Mouse (Mus musculus): ENCODE results near the gene Ptgis.
A peak's percentile ranks its signal among the peaks of the same experiment; 100 is the strongest.

Gene Ptgis

GRCm38 (mm10) chr2:167240008-167240964, at the start of gene Ptgis:
TSS of gene Ptgis (minus strand) at chr2:167240604.
- no peak for DNase-seq

- DNase-seq = peak; percentile 2
These were observed 41.1 kb upstream of the Ptgis start for GRCm38 (mm10) chr2:167281461-167281860.

DNA sequence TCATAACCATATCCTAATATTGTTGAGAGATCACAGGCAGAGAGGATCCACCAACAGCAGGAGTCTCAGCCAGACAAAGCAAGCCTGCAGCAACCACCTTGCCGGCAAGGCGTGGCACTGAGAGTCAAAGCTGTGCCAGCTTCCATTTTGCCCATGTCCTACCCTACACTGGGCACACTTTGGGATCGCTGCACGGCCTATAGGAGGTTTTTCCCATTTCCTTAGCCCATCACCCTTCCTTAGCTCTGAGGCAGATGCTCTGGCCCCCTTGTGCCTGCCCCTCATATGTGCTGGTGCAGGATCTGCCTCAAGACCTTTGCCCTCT, 40.5 kb upstream of the Ptgis start:
- DNase-seq = no peak

DNA sequence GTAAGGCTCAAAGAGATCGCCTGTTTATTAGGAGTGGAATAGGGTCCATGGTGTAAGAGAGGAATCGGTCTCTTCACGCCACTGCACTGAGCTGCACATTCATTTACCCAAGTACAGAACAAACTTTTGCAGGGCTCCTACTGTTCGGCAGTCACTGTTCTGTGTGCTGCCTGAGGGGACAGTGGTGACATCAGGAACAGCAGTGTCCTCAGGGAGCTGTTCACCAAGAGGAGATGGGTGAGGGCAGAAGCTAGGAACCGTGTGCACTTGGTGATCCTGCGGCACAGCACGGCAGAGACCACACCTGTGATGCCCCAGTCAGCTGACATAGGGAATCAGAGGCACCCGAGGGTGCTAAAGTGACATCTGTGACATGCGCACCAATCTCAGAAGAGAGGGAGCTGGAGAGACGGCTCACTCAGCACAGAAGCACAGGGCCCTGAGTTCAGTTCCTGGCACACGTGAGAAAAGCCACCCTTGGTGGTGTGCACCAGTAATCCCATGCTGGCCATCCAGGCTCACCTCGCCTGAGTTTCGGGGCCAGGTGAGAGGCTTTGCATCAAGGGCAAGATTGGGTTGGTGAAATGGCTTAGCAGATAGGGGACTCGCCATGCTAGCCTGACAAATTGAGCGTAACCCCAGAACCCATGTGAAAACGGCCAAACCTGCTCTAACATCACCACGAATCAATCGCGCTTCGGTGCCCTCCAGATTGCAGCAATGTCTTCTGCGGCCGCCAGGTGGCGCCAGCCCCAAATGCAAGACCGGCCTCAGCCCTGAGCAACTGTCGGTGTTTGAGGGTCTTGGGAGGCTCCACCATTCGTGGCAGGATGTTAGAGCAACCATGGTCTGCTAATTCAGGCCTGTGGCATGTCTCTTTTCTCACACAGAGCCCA, 39.9 kb upstream of the Ptgis start:
- DNase-seq = peak; percentile 85

DNA sequence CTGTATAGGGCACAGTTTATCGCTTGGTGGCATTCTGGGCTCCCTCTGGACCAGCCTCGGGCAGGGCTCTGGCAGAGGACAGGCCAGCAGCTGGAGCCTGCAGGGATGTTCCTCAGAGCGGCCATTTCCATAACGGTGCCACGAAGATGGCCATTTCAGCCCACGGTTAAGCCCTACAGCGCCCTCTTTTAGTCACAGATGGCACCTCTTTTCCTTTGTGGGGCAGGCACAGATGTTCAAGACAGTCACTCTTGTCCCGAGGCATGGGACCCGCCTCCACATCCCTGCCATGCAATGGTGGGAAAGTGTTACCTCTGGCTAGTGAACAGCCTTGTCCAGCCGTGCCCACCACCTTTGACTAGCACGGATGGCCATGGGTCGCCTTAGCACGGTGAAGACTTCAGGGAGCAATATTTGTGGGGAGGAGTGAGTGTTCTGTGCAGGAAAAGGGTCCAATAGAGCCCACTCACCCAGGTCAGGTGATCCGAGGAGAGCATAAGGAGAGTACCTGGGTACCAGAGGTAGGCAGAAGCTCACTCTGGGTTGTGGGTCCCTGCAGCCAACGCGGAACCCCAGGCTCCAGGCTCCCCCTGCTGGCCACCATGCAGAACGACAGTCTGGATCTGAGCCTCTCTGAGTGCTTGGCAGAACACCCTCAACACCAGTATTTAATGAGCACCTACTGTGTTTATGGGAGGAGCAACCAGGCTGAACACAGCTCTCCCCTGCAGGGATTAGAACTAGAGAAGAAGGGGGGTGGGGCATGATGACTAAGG, 38.5 kb upstream of the Ptgis start:
- peak; percentile 67 for DNase-seq

- DNase-seq = peak; percentile 2
These were observed 37.6 kb upstream of the Ptgis start for GRCm38 (mm10) chr2:167278011-167278410.

- peak; percentile 1 for DNase-seq
These were observed 36.6 kb upstream of the Ptgis start for GRCm38 (mm10) chr2:167277026-167277425.

GRCm38 (mm10) chr2:167275856-167276255, 35.5 kb upstream of the Ptgis start:
- no peak for DNase-seq

GRCm38 (mm10) chr2:167274713-167275465, 34.5 kb upstream of the Ptgis start:
- DNase-seq = peak; percentile 1

- DNase-seq = peak; percentile 1
These were observed 32.9 kb upstream of the Ptgis start for GRCm38 (mm10) chr2:167273206-167273740.

DNA sequence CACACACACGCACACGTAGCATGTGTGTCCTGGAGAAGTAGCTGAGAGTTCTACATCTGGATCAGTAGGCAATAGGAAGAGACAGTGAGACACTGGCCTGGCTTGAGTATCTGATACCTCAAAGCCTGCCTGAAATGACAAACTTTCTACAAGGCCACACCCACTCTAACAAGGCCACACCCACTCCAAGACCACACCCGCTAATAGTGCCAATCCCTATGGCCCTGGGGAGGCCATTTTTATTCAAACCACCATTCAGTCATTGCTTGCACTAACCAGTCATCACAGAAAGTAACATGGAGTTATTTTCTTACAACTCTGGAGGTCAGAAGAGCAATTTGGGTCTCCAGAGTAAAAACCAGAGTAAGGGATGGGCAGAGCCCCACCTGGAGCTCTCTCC, 32.3 kb upstream of the Ptgis start:
- no peak for DNase-seq

DNA sequence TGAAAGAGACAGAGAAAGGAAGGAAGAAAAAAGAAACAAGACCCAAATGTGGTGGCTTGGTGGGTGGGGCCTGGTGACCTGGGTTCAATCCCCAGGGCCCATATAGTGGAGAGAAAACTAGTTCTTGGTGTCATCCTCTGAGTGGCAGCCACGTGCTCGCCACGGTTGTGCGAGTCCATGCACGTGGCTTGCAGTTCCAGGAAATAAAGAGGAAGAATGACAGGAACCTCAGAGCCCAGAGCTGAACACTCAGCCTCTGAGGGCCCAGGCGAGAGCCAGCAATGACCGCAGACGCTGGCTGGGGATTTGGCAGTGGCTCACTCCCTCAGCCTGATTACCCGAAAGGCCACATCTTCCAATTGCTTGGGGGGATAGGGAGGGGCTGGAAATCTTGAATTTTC, 30.7 kb upstream of the Ptgis start:
- DNase-seq = peak; percentile 2

DNA sequence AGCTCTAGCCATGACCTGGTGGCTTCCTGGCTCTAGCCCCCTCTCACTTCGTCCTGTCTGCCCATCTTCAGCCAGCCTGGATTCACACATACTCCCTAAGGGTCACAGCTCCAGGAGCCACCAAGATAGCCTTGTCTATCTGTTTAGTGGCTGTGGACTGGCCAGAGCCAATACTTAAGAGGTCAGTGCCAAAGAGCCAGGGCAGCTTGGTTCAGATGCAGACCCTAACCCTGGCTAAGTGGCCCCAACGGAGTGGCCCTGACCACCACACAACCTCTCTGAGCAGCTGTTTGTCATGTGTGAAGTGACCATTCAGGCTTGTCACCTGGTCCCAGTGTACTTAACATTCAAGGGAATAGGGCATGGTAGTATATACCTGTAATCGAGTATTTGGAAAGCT, 30.1 kb upstream of the Ptgis start:
- DNase-seq = peak; percentile 1

DNA sequence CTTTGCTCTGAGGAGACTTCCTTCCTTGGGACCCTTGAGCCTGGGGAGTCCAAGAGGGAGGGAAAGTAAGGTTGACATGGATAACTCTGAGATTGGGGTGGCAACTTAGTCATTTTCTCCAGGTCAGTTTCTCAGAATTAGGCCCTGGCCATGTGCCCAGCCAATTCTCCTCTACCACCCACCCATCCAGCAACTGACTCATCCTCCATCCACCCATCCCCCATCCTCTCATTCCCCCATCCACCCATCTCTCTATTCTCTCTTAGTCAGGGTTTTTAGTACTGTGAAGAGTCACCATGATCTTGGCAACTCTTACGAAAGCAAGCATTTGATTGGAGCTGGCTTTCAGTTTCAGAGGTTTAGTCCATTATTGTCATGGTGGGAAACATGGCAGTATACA, 28.3 kb upstream of the Ptgis start:
- no peak for DNase-seq

GRCm38 (mm10) chr2:167268411-167268690, 27.9 kb upstream of the Ptgis start:
- peak; percentile 1 for DNase-seq

DNA sequence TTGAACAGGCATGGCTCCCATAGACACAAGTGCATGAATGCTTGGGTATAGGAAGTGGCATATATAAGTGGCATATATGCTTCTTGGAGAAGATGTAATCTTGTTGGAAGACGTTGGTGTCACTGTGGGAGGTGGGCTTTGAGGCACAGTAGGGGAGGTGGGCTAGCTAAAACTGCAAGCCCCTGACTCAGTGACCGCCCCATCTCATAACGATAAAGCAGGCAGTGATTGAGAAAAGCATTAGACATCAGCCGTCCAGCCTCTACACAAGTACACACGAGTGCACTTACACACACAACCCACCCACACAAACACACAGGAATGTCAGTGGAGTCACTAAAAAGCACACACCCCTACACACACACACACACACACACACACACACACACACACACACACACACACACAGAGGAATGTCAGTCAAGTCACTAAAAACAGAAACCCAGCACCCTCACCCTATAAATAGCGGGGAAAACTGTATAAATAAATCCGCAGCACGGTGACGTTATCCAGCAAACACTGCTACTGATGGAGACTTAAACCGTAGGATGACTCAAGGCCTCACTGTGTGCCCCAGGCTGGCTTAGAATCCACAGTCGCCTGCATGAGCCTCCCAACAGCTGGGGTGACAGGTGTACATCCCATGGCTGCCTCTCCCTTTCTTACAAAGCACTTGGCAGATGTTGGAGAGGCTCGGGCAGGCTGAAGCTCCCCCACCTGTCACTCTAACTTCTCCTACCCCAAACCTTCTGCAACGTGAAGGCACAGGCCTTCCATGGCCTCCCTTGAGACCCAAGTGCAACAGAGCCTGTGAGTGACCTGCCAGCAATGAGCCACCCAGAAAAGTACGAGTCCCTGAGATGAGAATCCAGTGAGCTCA, 27.4 kb upstream of the Ptgis start:
- DNase-seq = peak; percentile 1

- peak; percentile 1 for DNase-seq
These were observed 25.8 kb upstream of the Ptgis start for GRCm38 (mm10) chr2:167266231-167266630.

DNA sequence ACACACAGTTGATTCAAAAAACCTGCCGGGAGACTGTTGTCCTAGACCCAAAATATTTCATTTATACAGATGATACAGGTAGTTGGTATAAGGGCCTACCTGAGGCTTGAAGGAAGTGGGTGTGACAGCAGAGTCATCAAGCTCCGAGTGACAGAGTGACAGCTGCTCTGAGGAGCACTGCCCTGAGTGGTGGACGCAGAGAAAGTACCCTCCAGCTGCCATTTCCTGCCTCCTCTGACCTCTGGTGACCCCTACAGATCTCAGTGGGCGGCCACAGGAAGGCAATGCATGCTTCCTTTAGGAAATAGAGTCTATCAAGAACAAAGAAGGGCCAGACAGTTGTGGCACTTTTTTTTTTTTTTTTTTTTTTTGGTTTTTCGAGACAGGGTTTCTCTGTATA, 25.4 kb upstream of the Ptgis start:
- DNase-seq = peak; percentile 5

GRCm38 (mm10) chr2:167265021-167265420, 24.6 kb upstream of the Ptgis start:
- DNase-seq = peak; percentile 1

DNA sequence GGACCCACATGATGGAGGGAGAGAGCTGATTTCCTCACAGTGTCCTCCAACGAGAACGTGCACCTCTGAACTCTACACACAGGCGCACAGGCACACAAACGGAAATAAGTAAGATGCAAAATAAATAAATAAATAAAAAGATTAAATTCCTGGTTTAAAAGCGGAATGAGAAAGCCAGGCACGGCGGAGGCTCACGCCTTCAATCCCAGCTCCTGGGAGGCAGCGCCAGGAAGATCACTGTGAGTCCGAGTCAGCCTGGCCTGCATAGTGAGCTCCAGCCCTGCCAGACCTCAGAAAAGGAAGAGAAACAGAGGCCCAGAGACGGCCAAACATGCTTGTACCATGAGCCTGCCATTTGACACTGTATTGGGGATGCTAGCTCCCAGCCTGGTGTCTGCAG, 23.5 kb upstream of the Ptgis start:
- DNase-seq = no peak
